Mouse (Mus musculus): ENCODE measurements at regions not wholly inside any gene's neighbourhood (a gene's known extent, or its start where the extent isn't known, plus 50 kb on each side); places are given as distances from the start of the nearest gene placed in this dataset.

DNA sequence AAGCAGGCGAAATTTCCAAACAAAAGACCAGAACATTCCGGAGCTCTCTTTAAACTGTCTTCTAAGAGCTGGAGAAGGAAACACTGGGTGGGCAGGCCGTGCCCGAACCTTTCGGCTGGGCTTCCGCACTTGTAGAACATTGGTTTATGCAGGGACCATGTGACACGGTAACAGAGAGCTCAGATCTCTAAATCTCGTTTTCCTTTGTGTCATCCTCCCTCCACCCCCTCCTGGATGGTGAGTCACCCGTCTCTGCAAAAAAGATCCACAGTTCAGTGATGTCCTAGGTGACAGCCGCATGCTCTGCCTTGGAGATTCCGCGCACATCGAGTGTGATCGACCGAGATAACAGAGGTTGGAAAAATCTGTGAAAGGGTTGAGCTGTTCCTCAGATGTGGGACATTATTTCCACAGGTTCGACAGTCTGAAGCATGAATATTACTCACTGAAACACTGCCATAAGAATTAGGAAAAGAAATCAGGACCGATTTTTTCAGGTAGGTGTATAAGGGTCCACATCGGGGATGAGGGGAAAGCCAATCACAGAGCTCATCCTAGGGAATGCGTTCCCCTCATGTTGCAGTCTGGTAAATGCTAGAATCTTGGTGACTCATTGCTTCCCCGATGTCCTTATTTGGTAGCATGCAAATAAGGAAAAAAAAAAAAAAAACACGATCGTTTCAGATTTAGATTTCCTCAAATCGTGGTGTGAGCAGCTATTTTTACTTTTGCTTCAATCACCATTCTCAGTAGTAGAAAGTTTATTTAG, 70.0 kb upstream of the Foxo1 start:
- DNase-seq: peak; percentile 89

DNA sequence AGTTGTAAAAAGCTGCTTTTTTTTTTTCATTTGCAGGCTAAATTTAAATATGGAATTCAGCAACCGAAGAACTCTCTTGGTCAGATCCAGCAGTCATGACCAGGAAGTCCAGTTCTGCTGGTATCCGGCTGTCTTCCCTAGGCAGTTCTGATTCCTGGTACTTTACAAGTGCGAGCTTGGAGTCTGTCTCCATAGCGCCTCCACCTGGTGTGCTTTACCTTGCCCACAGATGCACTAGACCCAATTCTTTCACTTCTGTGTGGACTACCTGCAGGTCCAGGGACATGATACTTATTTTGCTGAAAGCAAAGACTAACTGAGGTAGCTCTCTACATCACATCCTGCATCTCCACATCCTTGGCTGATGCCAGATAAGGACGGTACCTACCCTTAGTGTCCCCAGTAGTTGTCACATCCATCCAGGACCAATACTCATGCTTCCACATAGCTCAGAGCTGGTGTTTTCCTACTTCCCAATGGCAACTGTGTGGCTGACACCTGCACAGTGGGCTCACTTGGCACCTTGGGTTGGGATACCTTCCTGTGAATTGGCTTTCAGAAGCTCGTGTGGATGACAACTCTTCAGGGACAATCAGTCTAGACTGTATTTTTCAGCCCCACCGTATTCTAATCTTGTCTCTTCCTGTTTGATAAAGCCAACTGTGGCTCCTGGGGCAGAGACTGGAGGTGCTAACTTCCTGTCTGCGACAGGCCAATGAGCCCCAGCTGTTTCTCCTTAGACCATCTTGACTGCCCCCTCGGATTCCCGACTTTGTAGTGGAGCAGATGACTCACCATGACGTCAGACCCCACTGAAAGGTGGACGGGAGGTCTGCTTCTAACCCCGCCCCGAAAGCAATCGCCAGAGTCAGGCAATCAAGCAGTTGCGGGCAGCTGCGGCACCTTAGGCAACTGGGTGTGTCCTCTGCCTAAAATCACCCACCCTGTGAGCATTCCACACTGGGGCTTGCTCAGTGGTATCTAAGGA, 69.1 kb upstream of the Foxo1 start:
- DNase-seq: peak; percentile 67

DNA sequence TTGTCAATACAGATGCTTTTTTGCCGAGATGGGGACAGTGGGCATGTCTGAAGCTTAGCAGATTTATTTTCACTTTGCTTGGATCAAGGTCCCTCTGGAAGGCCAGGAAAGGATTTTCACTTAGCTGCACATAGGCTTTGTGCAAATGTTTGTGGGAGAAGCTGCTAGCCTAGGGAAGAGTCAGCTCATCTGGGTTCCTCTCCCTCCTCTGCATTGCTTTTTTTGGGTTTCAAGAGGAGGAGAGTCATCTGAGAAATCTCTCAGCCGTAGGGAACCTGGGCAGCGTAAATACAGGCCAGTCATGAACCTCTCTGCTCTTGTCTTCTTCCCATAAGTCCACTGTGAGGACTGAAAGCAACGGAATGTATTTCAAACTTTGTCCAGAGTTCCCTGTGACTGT, 68.0 kb upstream of the Foxo1 start:
- no peak for DNase-seq

DNA sequence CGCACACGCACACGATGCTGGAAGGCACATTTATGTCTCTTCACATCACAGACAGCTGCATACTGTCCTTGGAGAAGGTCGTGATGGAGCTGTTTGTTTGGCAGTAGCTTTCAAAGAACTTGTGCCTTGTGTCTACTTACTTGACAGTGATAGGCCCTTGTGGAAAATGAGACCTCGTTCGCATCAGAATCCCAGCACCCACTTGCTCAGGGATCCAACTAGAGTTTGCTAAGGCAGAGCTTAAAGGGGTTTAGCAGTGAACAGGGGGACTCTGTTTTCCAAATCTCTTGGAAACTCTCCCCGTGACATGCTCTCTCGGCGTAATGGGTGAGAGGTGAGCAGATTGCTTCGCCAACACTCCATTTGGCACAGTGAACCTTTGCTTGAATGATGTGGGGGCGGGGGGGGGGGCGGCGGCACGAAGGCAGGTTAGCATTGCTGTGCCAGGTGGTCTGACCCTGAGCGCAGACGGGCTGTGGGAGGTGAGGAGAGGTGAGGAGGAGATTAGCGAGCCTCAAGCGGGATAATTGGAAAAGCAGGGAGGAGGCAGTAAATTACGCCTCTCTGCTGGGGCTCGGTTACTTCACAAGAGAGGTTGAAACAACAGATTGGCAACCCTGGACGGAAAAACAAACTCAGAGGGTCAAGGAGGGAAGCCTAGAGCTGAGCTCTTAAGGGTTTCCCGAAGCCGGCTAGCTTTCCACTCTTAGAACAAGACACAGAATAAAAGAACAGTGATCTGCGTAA, 57.4 kb upstream of the Foxo1 start:
- DNase-seq: no peak

DNA sequence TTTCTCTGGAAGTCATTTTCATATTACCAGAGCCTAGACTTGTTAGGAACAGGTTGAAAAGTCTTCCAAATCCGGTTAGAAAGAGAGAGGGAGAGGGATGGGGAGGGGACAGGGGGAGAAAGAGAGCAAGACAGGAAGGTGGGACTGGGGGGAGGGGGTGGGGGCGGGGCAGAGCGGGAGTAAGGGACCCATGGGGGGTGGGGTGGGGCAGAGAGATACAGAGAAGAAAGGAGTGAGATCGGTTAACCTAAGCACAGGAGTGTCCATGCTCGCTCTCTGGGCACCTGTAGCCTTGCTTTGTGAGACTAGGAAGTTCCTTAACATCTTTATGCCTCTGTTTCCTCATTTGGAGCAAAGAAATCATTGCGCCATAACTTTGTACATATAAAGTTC, 56.8 kb upstream of the Foxo1 start:
- DNase-seq: no peak

DNA sequence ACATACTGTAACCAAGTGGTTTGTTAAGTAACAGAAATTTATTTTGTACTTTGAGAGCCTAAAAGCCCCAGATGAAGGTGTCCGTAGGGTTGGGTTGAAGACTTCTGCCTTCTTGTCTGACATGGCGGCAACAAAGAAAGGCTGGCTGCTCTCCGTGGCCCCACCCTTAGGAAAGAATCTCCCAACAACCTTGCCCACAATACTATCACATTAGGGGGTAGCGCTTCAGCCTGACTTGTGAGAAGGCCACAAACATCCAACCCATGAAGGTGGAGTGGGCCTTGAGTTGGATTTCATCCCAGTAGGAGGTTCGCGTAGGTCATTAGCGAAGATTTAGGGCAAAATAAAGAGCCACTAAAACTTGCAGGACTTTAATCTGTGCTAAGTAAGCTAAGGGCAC, 54.0 kb upstream of the Foxo1 start:
- no peak for DNase-seq

DNA sequence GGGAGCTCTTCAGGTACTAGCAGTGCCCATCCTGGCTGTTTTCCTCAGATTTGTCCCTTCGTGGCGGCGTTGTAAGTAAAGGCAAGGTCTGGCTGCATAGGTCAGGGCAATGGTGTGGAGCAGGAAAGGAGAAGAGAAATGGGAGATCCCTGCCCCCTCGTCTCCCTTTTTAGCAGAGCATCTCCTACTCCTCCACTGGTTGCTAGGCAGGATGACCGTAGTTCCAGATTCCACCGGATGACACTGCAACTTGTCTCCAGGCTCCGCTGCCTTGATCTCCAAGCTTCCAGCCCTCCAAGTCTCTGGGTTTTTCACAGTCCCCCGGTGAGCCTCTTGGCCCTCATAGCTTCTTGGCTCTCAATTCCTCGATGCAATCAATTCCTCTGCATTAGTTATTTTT, 53.1 kb upstream of the Foxo1 start:
- no peak for DNase-seq

Measured in adrenal gland, adult 8-10 months (tissue).